Mouse (Mus musculus): Measurements from ENCODE around the gene Vopp1.

Gene Vopp1

DNA sequence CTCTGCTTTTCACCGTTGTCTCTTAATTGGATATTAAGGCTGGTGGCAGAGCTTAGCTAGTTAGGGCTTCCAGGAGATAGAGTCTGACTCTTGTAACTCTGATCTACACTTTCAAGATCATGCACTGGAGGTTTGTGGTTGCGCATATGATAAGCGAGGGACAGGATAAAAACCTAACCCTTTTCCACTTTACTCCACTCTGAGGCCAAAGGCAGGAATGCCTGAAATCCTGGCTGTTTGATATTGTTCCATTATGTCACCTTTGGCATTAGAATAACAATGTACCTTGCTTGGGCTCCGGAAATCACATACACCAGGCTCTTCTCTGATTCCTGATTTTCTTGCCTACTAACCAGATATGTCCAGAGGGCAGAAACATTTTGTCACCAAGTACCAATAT lies 123.3 kb downstream of the Vopp1 start:
- peak in 1 of 2 experiments; percentile 38 for DNase-seq

DNA sequence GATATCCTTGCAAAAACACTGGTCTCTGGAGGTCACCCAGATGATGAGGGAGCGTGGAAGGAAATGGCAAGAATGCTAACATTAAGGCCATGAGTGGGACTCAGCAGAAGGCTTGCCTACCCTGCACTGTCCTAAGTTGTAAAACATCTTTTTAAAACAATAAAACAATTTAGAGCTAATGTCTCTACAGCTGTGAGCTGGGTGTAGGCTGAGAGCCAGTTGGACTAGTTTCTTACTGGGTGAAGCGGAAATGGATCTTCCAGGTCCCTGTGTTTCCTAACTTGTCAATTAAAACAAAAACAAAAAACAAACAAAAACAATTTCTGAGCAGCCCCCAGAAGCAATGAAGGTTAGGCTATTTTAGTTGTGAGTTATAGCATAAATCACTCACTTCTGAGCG lies 131.8 kb downstream of the Vopp1 start:
- DNase-seq, result no peak

DNA sequence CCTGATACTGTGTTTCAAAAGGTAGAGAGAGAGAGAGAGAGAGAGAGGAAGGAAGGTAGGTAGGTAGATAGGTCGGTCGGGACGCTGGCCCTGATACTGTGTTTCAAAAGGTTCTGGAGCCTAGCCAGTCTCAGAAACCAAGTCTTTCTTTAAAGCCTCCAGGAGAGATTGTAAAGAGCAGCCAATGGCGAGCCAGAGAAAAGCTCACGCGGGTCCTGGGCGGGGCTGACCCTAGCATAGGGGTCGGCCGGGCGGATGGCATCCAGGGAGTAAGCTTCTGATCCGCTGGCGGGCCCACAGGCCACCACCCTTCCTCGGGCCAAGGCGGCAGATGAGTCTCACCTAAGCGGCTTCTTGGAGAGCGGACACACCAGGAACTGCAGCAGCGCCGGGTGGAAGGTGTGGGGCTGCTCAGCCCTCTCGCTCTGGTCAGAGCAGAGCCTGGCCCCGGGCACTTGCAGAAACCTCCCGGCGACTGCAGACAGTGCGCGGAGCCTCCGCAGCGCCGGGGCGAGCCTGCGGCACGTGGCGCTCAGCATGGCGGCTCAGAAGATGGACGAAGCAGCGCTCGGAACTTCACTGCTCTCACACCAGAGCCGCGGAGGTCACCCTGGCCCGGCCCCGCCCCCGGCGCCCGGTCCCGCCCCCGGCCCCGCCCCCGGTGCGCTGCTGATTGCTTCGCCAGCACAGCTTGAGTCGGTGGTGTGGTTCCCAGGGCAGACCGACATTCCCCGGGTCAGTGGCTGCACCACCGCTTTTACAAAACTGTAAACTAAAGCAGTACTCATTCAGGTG lies 133.3 kb downstream of the Vopp1 start, which contains the start of gene Pyurf:
TSS of gene Pyurf (minus strand) at position 612 of the 795 bp plus-strand sequence.
- peak; percentile 92 for DNase-seq

DNA sequence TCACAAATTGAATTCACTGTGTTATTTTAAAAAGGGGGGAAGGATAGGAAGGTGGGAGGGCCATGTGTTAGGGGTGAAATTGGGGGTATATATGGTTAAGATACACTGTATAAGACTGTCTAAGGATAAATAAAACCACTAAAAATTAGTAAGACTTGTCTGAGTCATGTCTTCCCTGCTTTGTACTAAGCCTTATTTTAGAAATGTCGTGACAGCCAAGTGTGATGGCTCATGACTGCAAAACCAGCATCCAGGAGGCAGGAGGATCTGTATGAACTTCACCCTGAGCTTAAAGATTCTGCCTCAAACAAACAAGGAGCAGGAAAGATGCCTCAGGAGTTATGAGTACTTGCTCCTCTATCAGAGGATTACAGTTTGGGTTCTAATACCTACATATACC lies 140.8 kb downstream of the Vopp1 start:
- no peak for DNase-seq

All from cerebellum, postnatal 10 days (tissue).